Mouse (Mus musculus) kidney, embryonic 14.5 days (tissue): Measurements from ENCODE around the gene Irgm1. TPM values are rescaled to one million over a fixed set of nuclear protein-coding genes. Genes with fewer than 3 reads are reported as not detected.
A peak's percentile ranks its signal among the peaks of the same experiment; 100 is the strongest.

Source experiments
- ATAC-seq: fragments of 200-750 bp; cut with Nextera tagmentation; 2 replicates; pipeline ENCODE4 v1.8.0; 2017; ENCODE audit warnings: moderate number of reproducible peaks, mild to moderate bottlenecking, moderate TSS enrichment, moderate library complexity; ENCODE audit not compliant: low FRiP score, low TSS enrichment
- H3K27ac ChIP-seq: fragments of 300-500 bp; sonication (generic); 2 replicates; pipeline ENCODE4 v1.5.1; 2014; ENCODE audit warnings: low read depth, mild to moderate bottlenecking, low read length, moderate library complexity, mixed read lengths
- H3K27me3 ChIP-seq: fragments of 300-500 bp; sonication (generic); 2 replicates; pipeline ENCODE4 v1.6.1; 2014; ENCODE audit warnings: mild to moderate bottlenecking, low read length; ENCODE audit not compliant: control insufficient read depth, insufficient read depth
- H3K36me3 ChIP-seq: fragments of 300-500 bp; sonication (generic); 2 replicates; pipeline ENCODE4 v1.6.1; 2014; ENCODE audit warnings: low read length, mixed read lengths; ENCODE audit not compliant: control insufficient read depth, insufficient read depth
- H3K4me1 ChIP-seq: fragments of 300-500 bp; sonication (generic); 2 replicates; pipeline ENCODE4 v1.6.1; 2014; ENCODE audit warnings: low read length, mixed read lengths; ENCODE audit not compliant: control insufficient read depth, insufficient read depth
- H3K4me2 ChIP-seq: fragments of 300-500 bp; sonication (generic); replicated peaks from 2 replicates; pipeline ENCODE4 v1.6.1; 2014; ENCODE audit warnings: low read depth, mild to moderate bottlenecking, low read length
- H3K4me3 ChIP-seq: fragments of 300-500 bp; sonication (generic); 2 replicates; pipeline ENCODE4 v1.5.1; 2014; ENCODE audit warnings: mild to moderate bottlenecking, low read length
- H3K9ac ChIP-seq: fragments of 300-500 bp; sonication (generic); 2 replicates; pipeline ENCODE4 v1.6.1; 2014; ENCODE audit warnings: low read depth, mild to moderate bottlenecking, low read length, moderate library complexity
- H3K9me3 ChIP-seq: fragments of 300-500 bp; sonication (generic); 2 replicates; pipeline ENCODE4 v1.6.1; 2016; ENCODE audit warnings: low read length; ENCODE audit not compliant: control insufficient read depth
- WGBS: fragments of 180-500 bp; shearing (Covaris S2); extraction: QIAGEN DNeasy Blood & Tissue Kit; methylation state at CpG from one replicate; pipeline ENCODE4 v1.1.7; 2014; 5-methylcytosine and 5-hydroxymethylcytosine counted together
- polyA plus RNA-seq: library from polyadenylated mRNA; unstranded; fragments of >200 nt; fragmentation: Nextera tagmentation; extraction: Ambion mirVana; gene quantifications from 2 replicates; pipeline ENCODE4 v1.2.1, GENCODE M21; 2014

Irgm1 gene
- polyA plus RNA-seq, 1 experiment from 2014 or later, result 13.2 TPM

DNA sequence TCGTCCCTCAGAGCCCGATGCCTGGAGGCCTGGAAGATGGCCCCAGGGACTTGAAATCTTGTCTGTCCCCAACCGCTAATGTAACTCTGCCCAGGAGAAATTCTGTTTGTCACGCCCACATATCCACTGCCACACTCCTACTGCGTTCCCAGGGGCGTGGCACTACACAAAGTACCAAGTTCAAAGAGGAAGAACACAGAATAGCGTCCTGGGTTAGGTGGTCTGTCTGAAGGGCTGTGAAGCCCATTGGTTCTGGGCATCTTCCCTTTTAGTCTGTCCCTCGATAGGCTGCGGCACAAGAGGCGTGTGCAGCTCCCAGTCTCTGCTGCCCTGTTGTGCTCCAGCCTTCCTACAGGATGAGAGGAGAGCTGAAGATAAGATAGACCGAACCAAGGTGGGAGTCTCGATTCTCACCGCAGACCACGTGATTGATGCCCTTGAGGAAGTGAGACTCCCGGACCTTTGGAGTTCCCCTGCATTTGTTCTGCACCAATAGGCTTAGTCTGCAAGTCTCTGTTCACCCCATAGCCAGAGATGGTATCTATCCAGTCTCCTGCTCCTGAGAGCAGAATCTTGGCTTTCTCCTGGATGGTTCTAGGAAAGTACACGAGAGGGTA, 33.2 kb downstream of the Irgm1 start:
- H3K4me2 ChIP-seq, result peak overlapping the region; percentile 84
- peak overlapping the region; percentile 61 for H3K9ac ChIP-seq
- 1% methylated on average over 16 of the region's 16 CpGs for WGBS
- no peaks in the 10 kb centered on the region for H3K36me3 ChIP-seq
- no peaks in the 10 kb centered on the region for H3K9me3 ChIP-seq
- H3K27ac ChIP-seq, result no peak overlapping the region; the same call in 1 of the 2 replicates
- peaks cover 4% of the 10 kb centered on the region; the same call in 1 of the 2 replicates for H3K27me3 ChIP-seq
- 0 out of 2 replicates have a peak, but pooled peaks have one; percentile 5 for ATAC-seq
- H3K4me1 ChIP-seq, result peaks cover 3% of the 10 kb centered on the region; the same call in 1 of the 2 replicates
- peak overlapping the region; percentile 84 for H3K4me3 ChIP-seq

DNA sequence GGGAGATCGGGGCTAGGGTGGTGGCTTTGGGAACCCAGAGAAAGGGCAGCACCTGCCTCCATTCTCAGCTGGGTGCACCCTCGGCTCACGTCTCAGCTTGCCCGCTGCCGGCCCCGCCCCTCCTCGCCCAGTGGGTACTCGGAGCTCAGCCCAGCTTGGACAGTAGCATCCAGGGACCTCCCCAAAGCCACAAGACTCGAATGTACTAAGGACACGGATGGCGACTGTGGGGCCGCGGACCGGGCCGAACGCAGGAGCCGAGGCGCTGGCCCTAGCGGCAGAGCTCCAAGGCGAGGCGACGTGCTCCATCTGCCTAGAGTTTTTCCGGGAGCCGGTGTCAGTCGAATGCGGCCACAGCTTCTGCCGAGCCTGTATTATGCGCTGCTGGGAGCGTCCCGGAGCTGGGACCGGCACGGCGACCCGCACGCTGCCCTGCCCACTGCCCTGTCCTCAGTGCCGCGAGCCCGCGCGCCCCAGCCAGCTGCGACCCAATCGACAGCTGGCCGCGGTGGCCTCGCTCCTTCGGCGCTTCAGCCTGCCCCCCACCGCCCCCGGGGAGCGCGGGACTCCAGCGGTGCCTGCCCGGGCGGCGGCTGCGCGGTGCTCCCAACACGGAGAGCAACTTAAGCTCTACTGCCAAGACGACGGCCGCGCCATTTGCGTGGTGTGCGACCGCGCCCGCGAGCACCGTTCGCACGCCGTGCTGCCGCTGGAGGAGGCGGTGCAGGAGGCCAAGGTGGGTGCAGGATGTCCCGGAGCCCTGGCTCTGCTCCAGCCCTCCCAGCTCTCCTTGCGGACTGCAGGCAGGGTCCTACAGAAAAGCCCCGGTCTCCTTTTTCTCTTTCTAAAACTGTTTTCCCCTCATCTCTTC, 33.9 kb downstream of the Irgm1 start:
- Histone ChIP-seq H3K36me3 (no peaks in the 10 kb centered on the region), H3K4me1 (peaks cover 3% of the 10 kb centered on the region; the same call in 1 of the 2 replicates), H3K4me3 (peak overlapping the region; percentile 84), H3K9ac (peak overlapping the region; percentile 61), H3K27me3 (peaks cover 4% of the 10 kb centered on the region; the same call in 1 of the 2 replicates), H3K27ac (no peak overlapping the region; the same call in 1 of the 2 replicates), H3K9me3 (no peaks in the 10 kb centered on the region), H3K4me2 (peak overlapping the region; percentile 84)
- under 1% methylated on average over 77 of the region's 77 CpGs for WGBS
- ATAC-seq, result peak; percentile 21

DNA sequence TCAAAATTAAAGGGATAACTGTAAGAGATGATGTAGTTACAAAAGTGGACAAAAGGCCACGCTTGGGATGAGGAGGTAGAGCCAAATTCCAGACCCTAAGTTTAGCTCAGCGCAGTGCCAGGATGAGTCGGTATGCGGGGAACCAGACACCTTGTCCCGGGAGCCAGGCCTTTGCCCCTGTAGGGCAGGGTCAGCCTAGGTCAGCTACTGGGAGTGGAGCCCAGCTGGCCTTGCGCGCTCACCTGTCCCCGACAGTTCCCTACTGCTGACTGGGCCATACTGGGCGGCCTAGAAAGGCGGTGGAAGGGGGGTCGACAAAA, 34.5 kb downstream of the Irgm1 start:
- no peak overlapping the region for H3K27ac ChIP-seq
- no peak; the same call in 1 of the 2 replicates for ATAC-seq
- WGBS, result 10% methylated on average over 11 of the region's 11 CpGs

DNA sequence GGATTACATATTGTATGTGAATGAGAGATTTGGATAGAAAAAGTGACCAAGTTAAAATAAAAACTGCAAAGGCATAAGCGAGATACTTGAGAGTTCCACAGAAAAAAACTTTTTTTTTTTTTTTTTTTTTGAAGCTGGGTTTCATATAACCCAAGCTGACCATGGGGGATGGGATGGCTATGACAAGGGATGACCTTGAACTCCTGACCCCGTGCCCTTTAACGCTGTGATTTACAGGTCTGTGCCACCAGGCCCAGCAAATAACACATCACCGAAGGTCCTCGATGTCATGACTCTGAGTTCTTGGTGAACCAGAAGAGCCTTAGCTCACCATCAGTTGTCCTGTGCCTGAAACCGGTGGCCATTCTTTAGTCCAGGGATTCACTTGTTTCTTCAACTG, 35.6 kb downstream of the Irgm1 start:
- H3K9ac ChIP-seq, result no peak overlapping the region
- no peak overlapping the region for H3K4me3 ChIP-seq
- peaks cover 3% of the 10 kb centered on the region; the same call in 1 of the 2 replicates for H3K4me1 ChIP-seq
- ATAC-seq, result no peak
- peaks cover 4% of the 10 kb centered on the region; the same call in 1 of the 2 replicates for H3K27me3 ChIP-seq
- H3K36me3 ChIP-seq, result no peaks in the 10 kb centered on the region
- WGBS, result 73% methylated on average over 6 of the region's 6 CpGs
- no peaks in the 10 kb centered on the region for H3K9me3 ChIP-seq
- no peak overlapping the region for H3K27ac ChIP-seq
- no peak overlapping the region for H3K4me2 ChIP-seq

More for the DNA sequence above, 34.5 kb downstream of the Irgm1 start:
- no peaks in the 10 kb centered on the region for H3K9me3 ChIP-seq
- peaks cover 3% of the 10 kb centered on the region; the same call in 1 of the 2 replicates for H3K4me1 ChIP-seq
- H3K4me2 ChIP-seq, result peak overlapping the region; percentile 84
- H3K9ac ChIP-seq, result peak overlapping the region; percentile 61; the same call in 1 of the 2 replicates
- H3K36me3 ChIP-seq, result no peaks in the 10 kb centered on the region
- peak overlapping the region; percentile 84 for H3K4me3 ChIP-seq
- peaks cover 4% of the 10 kb centered on the region; the same call in 1 of the 2 replicates for H3K27me3 ChIP-seq

DNA sequence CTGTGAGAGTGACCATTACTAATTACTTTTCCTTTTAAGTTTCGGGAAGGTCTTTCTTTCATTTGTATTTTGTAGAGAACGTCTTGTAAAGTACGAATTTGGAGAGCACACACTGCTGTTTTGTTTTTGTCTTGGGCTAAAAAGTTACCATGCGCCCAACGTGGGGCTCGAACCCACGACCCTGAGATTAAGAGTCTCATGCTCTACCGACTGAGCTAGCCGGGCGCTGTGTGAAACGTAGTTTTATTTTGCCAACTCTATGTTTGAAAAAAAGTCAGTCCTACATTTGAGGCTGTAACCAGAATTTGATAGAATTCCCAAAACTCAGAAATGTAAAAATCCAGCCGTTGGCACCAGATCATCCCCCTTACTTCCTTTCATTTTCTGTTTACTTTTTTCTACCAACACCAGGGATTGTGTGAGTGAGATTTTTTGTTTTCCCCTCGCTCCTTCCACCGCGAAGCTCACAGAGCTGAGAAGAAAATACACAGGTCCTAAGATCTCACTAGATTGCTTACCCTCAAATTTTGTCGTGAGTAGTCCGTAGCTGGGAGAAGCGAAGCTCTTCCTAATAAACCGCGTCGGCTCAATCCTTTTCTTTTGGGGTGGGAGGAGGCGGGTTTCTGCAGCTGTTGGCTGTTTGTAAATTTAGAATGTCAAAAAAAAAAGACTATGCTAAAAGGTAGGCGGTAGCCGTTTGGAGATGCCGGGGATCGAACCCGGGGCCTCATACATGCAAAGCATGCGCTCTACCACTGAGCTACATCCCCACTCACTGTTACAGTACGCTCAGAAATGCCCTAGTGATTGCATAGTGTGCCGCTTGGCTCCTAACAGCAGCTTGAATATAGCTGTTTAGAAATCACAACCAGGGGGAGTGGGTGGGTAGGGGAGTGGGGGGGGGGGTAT, 37.5 kb downstream of the Irgm1 start:
- Histone ChIP-seq H3K9ac (peak overlapping the region; percentile 29), H3K36me3 (no peaks in the 10 kb centered on the region), H3K27me3 (peaks cover 4% of the 10 kb centered on the region; the same call in 1 of the 2 replicates), H3K27ac (no peak overlapping the region), H3K9me3 (no peaks in the 10 kb centered on the region), H3K4me3 (peak overlapping the region; percentile 50), H3K4me1 (peaks cover 3% of the 10 kb centered on the region; the same call in 1 of the 2 replicates), H3K4me2 (peak overlapping the region; percentile 43)
- WGBS, result under 1% methylated on average over 30 of the region's 30 CpGs
- peak; percentile 87 for ATAC-seq

DNA sequence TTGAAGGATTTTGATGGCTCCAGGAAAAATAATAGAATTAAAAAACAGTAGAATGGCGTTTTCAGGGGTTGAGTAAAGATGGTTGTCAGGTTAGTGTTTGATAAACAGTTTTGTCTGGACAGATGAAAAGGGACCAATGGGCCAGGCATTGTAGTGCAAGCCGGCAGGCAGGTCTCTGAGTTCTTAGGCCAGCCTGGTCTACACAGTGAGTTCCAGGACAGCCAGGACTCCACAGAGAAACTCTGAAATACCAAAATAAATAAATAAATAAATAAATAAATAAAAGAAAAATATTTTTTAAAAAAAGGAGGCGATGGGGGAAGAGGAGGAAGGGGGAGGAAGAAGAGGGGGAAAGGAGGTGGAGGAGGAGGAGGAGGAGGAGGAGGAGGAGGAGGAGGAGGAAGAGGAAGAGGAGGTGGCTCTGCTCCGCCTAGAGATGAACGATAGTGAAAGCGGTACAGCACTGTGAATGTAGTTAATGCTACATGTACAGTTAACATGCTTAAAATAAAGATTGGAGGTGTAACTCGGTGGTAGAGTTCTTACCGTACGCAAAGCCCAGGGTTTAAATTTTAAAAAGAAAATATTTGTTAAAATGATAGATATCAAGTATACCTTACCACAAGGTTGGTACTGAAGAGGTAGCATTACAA, 38.3 kb downstream of the Irgm1 start:
- Histone ChIP-seq H3K27ac (no peak overlapping the region), H3K36me3 (no peaks in the 10 kb centered on the region), H3K9ac (no peak overlapping the region), H3K27me3 (peaks cover 4% of the 10 kb centered on the region; the same call in 1 of the 2 replicates), H3K4me2 (peak overlapping the region; percentile 43), H3K4me3 (peak overlapping the region; percentile 50), H3K9me3 (no peaks in the 10 kb centered on the region), H3K4me1 (no peaks in the 10 kb centered on the region)
- 41% methylated on average over 9 of the region's 9 CpGs for WGBS
- 0 out of 2 replicates have a peak, but pooled peaks have one; percentile 1 for ATAC-seq

DNA sequence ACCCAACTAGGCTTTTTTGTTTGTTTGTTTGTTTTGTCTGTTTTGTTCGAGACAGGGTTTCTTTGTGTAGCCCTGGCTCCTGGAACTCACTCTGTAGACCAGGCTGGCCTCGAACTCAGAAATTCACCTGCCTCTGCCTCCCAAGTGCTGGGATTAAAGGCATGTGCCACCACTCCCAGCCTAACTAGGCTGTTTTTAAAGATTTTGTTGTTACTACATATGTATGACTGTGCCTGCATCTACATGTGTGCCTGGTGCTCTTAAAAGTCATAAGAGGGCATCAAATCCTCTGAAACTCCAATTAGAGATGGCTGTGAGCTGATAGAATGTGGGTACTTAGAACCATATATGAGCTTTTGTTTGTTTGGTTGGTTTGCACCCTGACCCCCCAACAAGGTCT, 40.2 kb downstream of the Irgm1 start:
- no peak overlapping the region for H3K4me2 ChIP-seq

DNA sequence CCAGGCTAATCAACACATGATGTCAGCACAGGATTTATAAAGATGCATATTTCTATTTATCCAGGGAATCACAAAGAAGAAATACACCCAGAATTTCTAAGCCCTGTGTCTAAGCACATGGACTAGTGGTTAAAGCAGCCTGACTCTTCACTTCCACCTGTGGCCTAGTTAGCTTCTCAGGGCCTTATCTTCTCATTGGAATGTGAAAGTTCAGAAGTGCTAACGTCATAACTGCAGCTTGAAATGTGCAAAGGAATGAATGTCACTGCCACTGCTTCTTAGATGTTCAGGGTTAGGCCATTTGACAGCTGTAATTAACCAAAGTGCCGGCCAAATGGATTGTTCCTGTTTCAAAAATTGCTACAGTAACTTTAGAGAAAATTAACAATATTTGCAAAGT, 41.2 kb downstream of the Irgm1 start:
- H3K9ac ChIP-seq, result no peak overlapping the region
- no peak overlapping the region for H3K27ac ChIP-seq
- no peak overlapping the region for H3K4me2 ChIP-seq
- no peaks in the 10 kb centered on the region for H3K9me3 ChIP-seq
- no peaks in the 10 kb centered on the region for H3K4me1 ChIP-seq
- no peaks in the 10 kb centered on the region for H3K36me3 ChIP-seq
- WGBS, result 69% methylated on average over 2 of the region's 2 CpGs
- H3K4me3 ChIP-seq, result no peak overlapping the region
- H3K27me3 ChIP-seq, result no peaks in the 10 kb centered on the region
- ATAC-seq, result no peak

More for the DNA sequence above, 40.2 kb downstream of the Irgm1 start:
- Histone ChIP-seq H3K4me3 (no peak overlapping the region), H3K27me3 (peaks cover 3% of the 10 kb centered on the region; the same call in 1 of the 2 replicates), H3K9ac (no peak overlapping the region), H3K4me1 (no peaks in the 10 kb centered on the region), H3K36me3 (no peaks in the 10 kb centered on the region), H3K27ac (no peak overlapping the region), H3K9me3 (no peaks in the 10 kb centered on the region)
- no peak for ATAC-seq
- WGBS, result 75% methylated on average over 2 of the region's 2 CpGs
